Mouse (Mus musculus): ENCODE measurements at regions not wholly inside any gene's neighbourhood (a gene's known extent, or its start where the extent isn't known, plus 50 kb on each side); places are given as distances from the start of the nearest gene placed in this dataset.

- TF ChIP-seq POLR2A (IDR thresholded peaks at IDR 0.05; ENCODE audit: insufficient read depth, low read length) (no peak), CTCF (IDR thresholded peaks at IDR 0.05; ENCODE audit: low read depth, low read length) (no peak), EP300 (IDR thresholded peaks at IDR 0.05; ENCODE audit: insufficient read depth, low read depth, low read length) (no peak)
These were observed 446.6 kb upstream of the Manea start for GRCm38 (mm10) chr4:26793181-26793824.
